Comparison of ENCODE assay signal across 8 mouse cellular contexts in genomic region chr12:117200117-117200516, GRCm38 (mm10).
A peak's percentile ranks its signal among the peaks of the same experiment; 100 is the strongest.
DNase-seq lines count a peak whose midpoint lies in the region.

No protein-coding gene starts in this region.

- DNase-seq in urinary bladder, postnatal 14 days (ENCODE audit: low spot score): peak; percentile 32
- DNase-seq in urinary bladder, postnatal 10 days (ENCODE audit: low spot score): no peak
- DNase-seq in frontal cortex, postnatal 10 days (ENCODE audit: low spot score in 2 of 2): peak; percentile 50 to 60
- DNase-seq in heart, postnatal 36 days: peak; percentile 40 to 61
- peak; percentile 59 to 77 for DNase-seq in layer of hippocampus, adult 18-20 months (ENCODE audit: low spot score in 2 of 2)
- DNase-seq in lung, adult 18-20 months: peak; percentile 60 to 74
- peak; percentile 36 for DNase-seq in ovary, postnatal 36 days (ENCODE audit: low spot score)
- DNase-seq in thymus, postnatal 0 days (ENCODE audit: low spot score): no peak

- intact Hi-C loops in heart, postnatal 36 days (cut with DNase I): no loop called here

Comparison
In these comparisons a context has a peak if more than half of its experiments do, and no peak if none do; other contexts are left out.
1. DNase-seq: peak in urinary bladder, postnatal 14 days (single experiment), frontal cortex, postnatal 10 days (2 of 2), heart, postnatal 36 days (2 of 2), layer of hippocampus, adult 18-20 months (2 of 2), lung, adult 18-20 months (2 of 2) and ovary, postnatal 36 days (single experiment); none in urinary bladder, postnatal 10 days (single experiment) and thymus, postnatal 0 days (single experiment).